Mouse (Mus musculus): ENCODE data around the gene Tlr8.
"Not testable (repeated sequence)": the region's sequence is repeated elsewhere in the genome, so short reads cannot be mapped to it uniquely, and the experiment has no call there.

DNA sequence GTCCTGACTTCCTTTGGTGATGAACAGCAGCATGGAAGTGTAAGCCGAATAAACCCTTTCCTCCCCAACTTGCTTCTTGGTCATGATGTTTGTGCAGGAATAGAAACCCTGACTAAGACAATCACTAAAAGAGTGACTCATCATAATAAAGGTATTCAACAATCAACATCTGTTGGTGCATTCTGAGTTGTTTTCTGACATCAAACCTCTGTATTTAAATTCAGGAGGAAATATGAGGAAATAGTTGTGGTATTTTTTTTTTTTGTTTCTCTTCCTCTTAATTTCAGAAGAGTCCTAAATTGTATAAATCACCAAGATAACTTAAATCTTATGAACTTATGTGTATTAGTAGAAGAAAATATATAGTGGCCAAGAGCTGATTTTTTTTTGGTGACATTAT is 37.9 kb upstream of the Tlr8 start:
- not testable (repeated sequence) for TF ChIP-seq EP300 (IDR thresholded peaks at IDR 0.05; ENCODE audit: insufficient read depth, low read depth, low read length); CTCF (IDR thresholded peaks at IDR 0.05; ENCODE audit: low read depth, low read length); POLR2A (IDR thresholded peaks at IDR 0.05; ENCODE audit: insufficient read depth, low read length)

All from ES-Bruce4 (cell line).